Mouse (Mus musculus) urinary bladder, postnatal 4 days (tissue): ENCODE results near the gene Pramef17.
A peak's percentile ranks its signal among the peaks of the same experiment; 100 is the strongest.
"Not testable (repeated sequence)": the region's sequence is repeated elsewhere in the genome, so short reads cannot be mapped to it uniquely, and the experiment has no call there.

Experiments
- DNase-seq, 2 experiments: peaks; one replicate each; pipeline ENCODE4 v3.0.0; 2021 to 2022; ENCODE audit warnings: low spot score in 2 of 2

Gene Pramef17

GRCm38 (mm10) chr4:143994269-143994668 lies at the start of gene Pramef17:
Gene Pramef17, minus strand, starts transcription at chr4:143994369.
- DNase-seq, result not testable (repeated sequence)

GRCm38 (mm10) chr4:143988126-143988525 lies 6.0 kb downstream of the Pramef17 start:
- DNase-seq, result peak; percentile 71 to 94

GRCm38 (mm10) chr4:143987475-143987941 lies 6.7 kb downstream of the Pramef17 start:
- DNase-seq, result peak; percentile 53 to 65

- peak; percentile 50 to 75 for DNase-seq
Observed at GRCm38 (mm10) chr4:143985733-143986132, 8.4 kb downstream of the Pramef17 start.

GRCm38 (mm10) chr4:143985165-143985564 lies 9.0 kb downstream of the Pramef17 start:
- peak in 1 of 2 experiments; percentile 24 for DNase-seq

- not testable (repeated sequence) for DNase-seq
Observed at GRCm38 (mm10) chr4:143983446-143983845, 10.7 kb downstream of the Pramef17 start.

- DNase-seq, result not testable (repeated sequence)
Observed at GRCm38 (mm10) chr4:143966850-143967249, 27.3 kb downstream of the Pramef17 start, which contains the start of gene Gm13101. Gene Gm13101, minus strand, starts transcription at chr4:143966950.

GRCm38 (mm10) chr4:143950916-143951315 lies 43.3 kb downstream of the Pramef17 start, which contains the start of gene Pramef25:
Gene Pramef25, minus strand, starts transcription at chr4:143951016.
- DNase-seq, result not testable (repeated sequence)
